26 mouse cellular contexts compared by ENCODE assay signal in the genomic region with DNA sequence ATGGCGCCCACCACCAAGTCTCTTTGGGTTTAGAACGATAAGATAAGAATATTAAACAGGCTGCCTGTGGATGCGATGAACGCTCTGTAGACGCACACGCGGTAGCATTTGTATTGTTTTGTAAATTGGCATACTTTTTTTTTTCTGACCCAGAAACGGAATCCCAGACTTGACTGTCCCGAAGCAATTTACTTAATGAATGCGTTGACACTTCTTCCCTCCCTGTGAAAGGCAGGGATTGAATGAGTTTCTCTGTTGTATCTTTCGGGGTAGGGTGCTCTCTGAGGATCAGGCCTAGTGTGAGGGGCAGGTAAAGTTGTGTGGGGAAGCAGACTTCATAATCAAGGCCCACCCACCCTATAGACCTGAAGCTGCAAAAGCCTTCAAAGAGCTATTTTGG.
DNase-seq lines count a peak whose midpoint lies in the region; ATAC-seq and TF ChIP-seq lines count a peak whose summit lies in the region.
"Had no signal": no experiment of that assay in that cellular context is flagged by ENCODE, and none has a peak within 500 bp of the region (broad histone marks: within the 10 kb centered on the region; RNA-seq: fewer than 3 reads in every experiment).

No protein-coding gene starts in this region.

- WGBS in heart, embryonic 11.5 days (ENCODE audit: insufficient replicate concordance), result 82% methylated on average over 11 of the region's 11 CpGs
- WGBS in midbrain, embryonic 11.5 days, result 64% methylated on average over 11 of the region's 11 CpGs
- 30% methylated on average over 11 of the region's 11 CpGs for WGBS in midbrain, embryonic 15.5 days

- no peak overlapping the region for H3K9ac ChIP-seq in heart, embryonic 11.5 days (ENCODE audit: low read depth, low read length)
- no peak overlapping the region for H3K9ac ChIP-seq in midbrain, embryonic 11.5 days (ENCODE audit: low read length)
- H3K9ac ChIP-seq in midbrain, embryonic 15.5 days, result no peak overlapping the region
- H3K9ac ChIP-seq: forebrain, postnatal 0 days; limb, embryonic 12.5 days; liver, embryonic 15.5 days; lung, embryonic 14.5 days; neural tube, embryonic 13.5 days had no signal

- no peak overlapping the region for H3K27ac ChIP-seq in heart, embryonic 11.5 days (ENCODE audit: low read depth, low read length)
- peak overlapping the region; percentile 36 for H3K27ac ChIP-seq in midbrain, embryonic 11.5 days (ENCODE audit: low read depth, low read length)
- H3K27ac ChIP-seq in midbrain, embryonic 15.5 days, result no peak overlapping the region
- H3K27ac ChIP-seq: heart, embryonic 10.5 days; limb, embryonic 12.5 days; liver, embryonic 15.5 days; neural tube, embryonic 13.5 days; stomach, postnatal 0 days had no signal

- no peak overlapping the region for H3K4me2 ChIP-seq in heart, embryonic 11.5 days
- no peak overlapping the region for H3K4me2 ChIP-seq in midbrain, embryonic 11.5 days
- no peak overlapping the region for H3K4me2 ChIP-seq in midbrain, embryonic 15.5 days
- H3K4me2 ChIP-seq: limb, embryonic 12.5 days; liver, embryonic 15.5 days; lung, embryonic 14.5 days; neural tube, embryonic 13.5 days had no signal

- no peak for ATAC-seq in heart, embryonic 11.5 days (replicated peaks; ENCODE audit: insufficient number of reproducible peaks, low FRiP score, low TSS enrichment)
- ATAC-seq in midbrain, embryonic 11.5 days (ENCODE audit: low FRiP score), result no peak
- no peak for ATAC-seq in midbrain, embryonic 15.5 days (replicated peaks)
- ATAC-seq: forebrain, postnatal 0 days; intestine, postnatal 0 days had no signal

- TF ChIP-seq POLR2A in brain, embryonic 14.5 days (IDR thresholded peaks at IDR 0.05; ENCODE audit: borderline replicate concordance, extremely low read depth, insufficient read depth, insufficient read length, poor library complexity, severe bottlenecking), result no peak

- no peak overlapping the region for H3K4me3 ChIP-seq in heart, embryonic 11.5 days (ENCODE audit: low read depth, low read length)
- no peak overlapping the region for H3K4me3 ChIP-seq in midbrain, embryonic 11.5 days (ENCODE audit: low read depth, low read length)
- H3K4me3 ChIP-seq in midbrain, embryonic 15.5 days, result no peak overlapping the region
- H3K4me3 ChIP-seq: heart, embryonic 10.5 days; limb, embryonic 12.5 days; liver, embryonic 15.5 days; neural tube, embryonic 13.5 days had no signal

- peaks cover 2% of the 10 kb centered on the region; the same call in 1 of the 2 replicates for H3K4me1 ChIP-seq in heart, embryonic 11.5 days (ENCODE audit: control insufficient read depth, insufficient read depth, low read length)
- peaks cover 47% of the 10 kb centered on the region for H3K4me1 ChIP-seq in midbrain, embryonic 11.5 days (ENCODE audit: control insufficient read depth, insufficient read depth, low read length)
- peaks cover 36% of the 10 kb centered on the region for H3K4me1 ChIP-seq in midbrain, embryonic 15.5 days
- H3K4me1 ChIP-seq: liver, embryonic 15.5 days had no signal

- DNase-seq in heart, adult 11 months, result peak; percentile 75
- no peak for DNase-seq in midbrain, embryonic 11.5 days (ENCODE audit: low spot score, missing footprints)
- peak; percentile 63 for DNase-seq in brain, embryonic 14.5 days (ENCODE audit: low read depth)
- DNase-seq in cerebellum, adult 11 months, result no peak
- no peak for DNase-seq in gastrocnemius, postnatal 10 days
- DNase-seq: adrenal gland, adult 8-10 months; cerebellum, adult 9-10 months; cerebellum, postnatal 36 days; forebrain, postnatal 0 days; gastrocnemius, postnatal 14 days; heart, postnatal 36 days; kidney, adult 9 months; kidney, postnatal 14 days; lung, embryonic 14.5 days; lung, postnatal 14 days; right cerebral cortex, postnatal 4 days; thymus, adult 18-20 months; thymus, postnatal 25 days had no signal

- no peaks in the 10 kb centered on the region for H3K27me3 ChIP-seq in heart, embryonic 11.5 days (ENCODE audit: control insufficient read depth, insufficient read depth, low read length)
- no peaks in the 10 kb centered on the region for H3K27me3 ChIP-seq in midbrain, embryonic 11.5 days (ENCODE audit: control insufficient read depth, insufficient read depth, low read length)
- H3K27me3 ChIP-seq in midbrain, embryonic 15.5 days (replicated peaks), result no peaks in the 10 kb centered on the region
- H3K27me3 ChIP-seq: limb, embryonic 12.5 days; liver, embryonic 15.5 days; neural tube, embryonic 13.5 days had no signal

- no peaks in the 10 kb centered on the region for H3K9me3 ChIP-seq in heart, embryonic 11.5 days (replicated peaks; ENCODE audit: control insufficient read depth, low read length)
- H3K9me3 ChIP-seq in midbrain, embryonic 11.5 days (ENCODE audit: control insufficient read depth, low read length), result no peaks in the 10 kb centered on the region
- H3K9me3 ChIP-seq in midbrain, embryonic 15.5 days, result no peaks in the 10 kb centered on the region
- H3K9me3 ChIP-seq: heart, embryonic 10.5 days; limb, embryonic 12.5 days; liver, embryonic 15.5 days; neural tube, embryonic 13.5 days had no signal

- TF ChIP-seq CTCF in brain, embryonic 14.5 days (IDR thresholded peaks at IDR 0.05; ENCODE audit: borderline replicate concordance, extremely low read depth, insufficient read depth, insufficient read length), result no peak

- H3K36me3 ChIP-seq in heart, embryonic 11.5 days (ENCODE audit: control insufficient read depth, insufficient read depth, low read length), result no peaks in the 10 kb centered on the region
- no peaks in the 10 kb centered on the region for H3K36me3 ChIP-seq in midbrain, embryonic 11.5 days (ENCODE audit: control insufficient read depth, insufficient read depth, low read length)
- H3K36me3 ChIP-seq in midbrain, embryonic 15.5 days (replicated peaks), result no peaks in the 10 kb centered on the region
- H3K36me3 ChIP-seq: heart, embryonic 10.5 days; limb, embryonic 12.5 days; liver, embryonic 15.5 days; neural tube, embryonic 13.5 days had no signal

Comparison
In these comparisons a context has a peak if more than half of its experiments do, and no peak if none do; other contexts are left out.
1. DNase-seq: peak in heart, adult 11 months (single experiment) and brain, embryonic 14.5 days (single experiment); none in midbrain, embryonic 11.5 days (single experiment), cerebellum, adult 11 months (single experiment) and gastrocnemius, postnatal 10 days (single experiment).